Mouse (Mus musculus) c-Kit-positive CD71-negative TER-119-negative erythroid progenitor cells, embryonic 14.5 days (primary cell): ENCODE data around the gene Fam83e.

Source experiments
- DNase-seq: peaks from one replicate; pipeline ENCODE4 v3.0.0-alpha.2; 2013; ENCODE audit warnings: low read depth

The Fam83e gene

GRCm38 (mm10) chr7:45702316-45702715 lies 18.7 kb upstream of the Fam83e start:
- DNase-seq = no peak

GRCm38 (mm10) chr7:45702809-45703520 lies 18.0 kb upstream of the Fam83e start:
- no peak for DNase-seq

GRCm38 (mm10) chr7:45703521-45704033 lies 17.4 kb upstream of the Fam83e start:
- DNase-seq = no peak

- no peak for DNase-seq
These were observed 16.9 kb upstream of the Fam83e start for GRCm38 (mm10) chr7:45704046-45704559.

DNA sequence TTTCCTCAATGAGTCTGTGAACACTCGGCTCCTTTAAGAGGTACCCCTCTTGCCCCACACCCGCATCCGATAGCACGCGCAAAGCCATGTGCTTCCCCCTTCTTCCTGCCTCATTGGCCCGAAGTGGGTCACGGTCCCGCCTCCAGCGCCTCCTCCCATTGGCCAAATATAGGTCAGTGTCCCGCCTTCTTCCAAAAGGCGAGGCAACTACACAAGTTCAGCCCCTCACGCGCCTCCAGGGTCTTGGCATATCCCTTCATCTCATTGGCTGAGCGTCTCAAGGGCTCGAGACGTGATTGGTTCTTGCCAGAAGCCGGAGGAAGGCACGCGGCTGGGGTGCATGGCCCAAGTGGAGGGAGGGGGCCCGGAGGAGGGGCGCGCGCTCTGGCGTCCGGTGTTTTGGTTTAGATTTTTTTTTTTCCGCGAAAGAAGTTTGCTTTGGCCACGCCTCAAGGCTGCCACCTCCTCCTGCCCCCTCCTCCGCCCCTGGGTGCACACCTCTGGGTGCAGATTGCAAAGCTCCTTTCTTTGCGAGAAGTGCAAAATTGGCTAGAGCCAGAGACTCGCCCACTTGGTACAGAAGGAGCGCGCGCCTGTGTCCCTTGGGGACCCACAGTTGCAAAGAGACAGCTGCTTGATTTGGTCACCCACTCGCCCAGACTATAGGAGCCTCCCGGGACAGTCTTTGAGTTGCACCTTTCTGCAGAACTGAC lies 16.1 kb upstream of the Fam83e start, which contains the start of gene Dbp:
Gene Dbp, plus strand, starts transcription at position 359 of the 713 bp plus-strand sequence.
- DNase-seq = peak; percentile 97

DNA sequence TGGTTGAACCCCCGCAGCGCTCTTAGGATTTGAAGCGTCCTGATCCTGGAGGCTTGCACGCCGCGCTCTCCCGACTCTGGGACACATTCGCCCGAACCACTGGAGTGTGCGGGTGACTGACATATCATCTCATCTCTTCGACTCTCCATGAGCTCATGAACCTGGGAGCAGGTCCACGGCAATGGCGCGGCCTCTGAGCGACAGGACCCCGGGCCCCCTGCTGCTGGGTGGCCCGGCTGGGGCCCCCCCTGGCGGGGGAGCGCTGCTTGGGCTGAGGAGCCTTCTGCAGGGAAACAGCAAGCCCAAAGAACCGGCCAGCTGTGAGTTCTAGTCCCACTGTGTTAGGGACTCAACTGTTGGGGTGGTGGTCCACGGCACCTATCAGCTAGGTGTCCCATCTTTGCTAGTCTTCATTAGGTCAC lies 15.6 kb upstream of the Fam83e start:
- DNase-seq = no peak

DNA sequence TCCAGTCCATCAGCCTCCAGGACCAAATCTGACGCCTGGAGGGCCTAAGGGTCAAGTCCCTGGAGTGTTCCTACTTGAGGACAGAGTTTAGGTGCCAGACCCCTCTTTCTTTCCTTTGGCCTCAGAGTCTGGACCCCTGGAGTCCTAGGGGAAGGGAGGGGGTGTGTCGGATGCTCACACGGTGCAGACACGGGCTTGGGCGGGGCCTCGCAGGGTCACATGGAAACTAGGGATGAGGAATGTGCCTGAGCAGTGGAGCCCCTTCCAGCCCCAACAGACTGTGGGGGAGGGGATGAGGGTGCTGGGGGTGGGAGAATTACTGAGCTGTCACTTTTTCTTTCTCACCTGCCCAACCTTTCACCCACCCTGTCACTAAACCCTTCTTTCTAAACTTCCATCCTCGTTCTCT lies 15.1 kb upstream of the Fam83e start:
- no peak for DNase-seq

DNA sequence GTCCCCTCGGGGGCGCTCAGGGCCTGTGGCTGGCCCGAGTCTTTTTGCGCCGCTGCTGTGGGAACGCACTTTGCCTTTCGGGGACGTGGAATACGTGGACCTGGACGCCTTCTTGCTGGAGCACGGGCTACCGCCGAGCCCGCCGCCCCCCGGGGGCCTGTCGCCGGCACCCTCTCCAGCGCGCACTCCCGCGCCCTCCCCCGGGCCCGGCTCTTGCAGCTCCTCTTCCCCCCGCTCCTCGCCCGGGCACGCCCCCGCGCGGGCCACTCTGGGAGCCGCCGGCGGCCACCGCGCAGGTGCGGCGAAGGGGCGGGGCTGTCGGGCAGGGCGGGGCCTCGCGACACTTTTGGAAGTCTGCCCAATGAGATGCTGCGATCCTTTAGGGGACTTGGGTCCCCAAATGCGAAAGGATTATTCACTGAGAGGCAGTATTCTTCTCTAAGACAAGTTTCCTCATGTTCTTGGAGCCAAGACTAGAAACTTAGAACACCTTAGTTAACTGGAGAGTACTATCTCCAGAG lies 14.2 kb upstream of the Fam83e start:
- peak; percentile 76 for DNase-seq

DNA sequence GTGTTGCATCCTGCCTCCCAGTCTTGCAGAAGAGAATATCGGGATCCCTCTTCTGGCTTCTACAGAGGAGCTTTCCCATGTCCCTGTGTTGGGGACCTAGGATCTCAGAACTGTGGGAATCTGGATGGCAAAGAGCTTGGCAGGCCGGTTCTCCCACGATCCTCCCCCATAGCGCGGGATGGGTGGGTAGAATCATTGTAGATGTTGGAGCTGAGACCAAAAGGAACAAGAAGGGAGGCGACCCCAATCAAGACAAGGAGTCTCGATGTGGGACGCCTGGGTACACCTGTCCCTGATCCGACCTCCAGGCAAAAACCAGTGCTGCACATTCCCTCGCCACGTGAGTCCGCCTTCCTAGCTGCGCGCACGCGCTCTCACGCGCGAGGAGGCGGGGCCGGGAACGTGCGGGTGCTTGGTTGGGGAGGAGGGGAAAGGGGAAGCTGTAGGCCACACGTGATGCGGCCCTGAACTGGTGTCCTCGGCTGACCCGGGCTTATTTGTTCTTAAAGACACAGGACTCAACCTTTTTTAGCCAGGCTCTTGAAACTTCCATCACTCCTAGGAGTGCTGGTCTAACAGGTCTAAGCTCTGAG lies 13.5 kb upstream of the Fam83e start:
- DNase-seq = peak; percentile 89

DNA sequence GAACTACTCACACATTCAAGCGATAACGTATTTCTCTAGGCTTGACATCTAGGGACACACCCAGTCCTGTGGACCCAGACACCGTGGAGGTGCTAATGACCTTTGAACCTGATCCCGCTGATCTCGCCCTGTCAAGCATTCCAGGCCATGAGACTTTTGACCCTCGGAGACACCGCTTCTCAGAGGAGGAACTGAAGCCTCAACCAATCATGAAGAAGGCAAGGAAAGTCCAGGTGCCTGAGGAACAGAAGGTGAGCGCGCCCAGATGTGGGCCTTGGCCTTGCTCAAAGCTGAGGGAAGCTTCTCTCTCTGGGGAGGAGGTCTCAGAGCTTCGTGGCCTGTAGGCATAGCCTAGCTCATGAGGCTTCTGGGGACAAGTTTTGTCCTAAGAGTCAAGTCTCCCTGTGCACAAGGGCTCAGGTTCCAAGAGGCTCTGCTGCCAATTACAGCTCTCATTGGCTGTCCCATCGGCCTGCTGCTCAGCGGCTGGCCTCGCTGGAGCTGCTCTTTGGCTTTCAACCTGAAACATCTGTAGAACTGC lies 12.7 kb upstream of the Fam83e start:
- DNase-seq = no peak

DNA sequence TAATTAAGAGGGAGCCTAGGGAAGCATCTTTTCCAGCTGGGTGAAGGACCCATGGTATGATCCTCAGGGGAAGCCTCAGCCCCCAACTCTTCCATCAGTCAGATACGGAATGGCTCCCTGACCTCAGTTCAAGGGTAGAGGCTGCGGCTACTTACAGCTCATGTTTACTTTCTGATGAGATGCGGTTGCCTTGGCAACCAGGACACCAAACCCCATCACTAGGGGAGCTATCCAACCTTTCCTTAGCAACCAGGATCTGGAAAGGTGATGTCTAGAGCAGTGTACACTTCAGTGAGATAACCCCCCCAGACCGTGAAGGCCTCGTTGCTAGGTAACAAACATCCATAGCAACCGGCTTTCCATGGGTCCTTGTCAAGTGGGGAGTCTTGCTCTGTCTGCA lies 12.0 kb upstream of the Fam83e start:
- DNase-seq = no peak

DNA sequence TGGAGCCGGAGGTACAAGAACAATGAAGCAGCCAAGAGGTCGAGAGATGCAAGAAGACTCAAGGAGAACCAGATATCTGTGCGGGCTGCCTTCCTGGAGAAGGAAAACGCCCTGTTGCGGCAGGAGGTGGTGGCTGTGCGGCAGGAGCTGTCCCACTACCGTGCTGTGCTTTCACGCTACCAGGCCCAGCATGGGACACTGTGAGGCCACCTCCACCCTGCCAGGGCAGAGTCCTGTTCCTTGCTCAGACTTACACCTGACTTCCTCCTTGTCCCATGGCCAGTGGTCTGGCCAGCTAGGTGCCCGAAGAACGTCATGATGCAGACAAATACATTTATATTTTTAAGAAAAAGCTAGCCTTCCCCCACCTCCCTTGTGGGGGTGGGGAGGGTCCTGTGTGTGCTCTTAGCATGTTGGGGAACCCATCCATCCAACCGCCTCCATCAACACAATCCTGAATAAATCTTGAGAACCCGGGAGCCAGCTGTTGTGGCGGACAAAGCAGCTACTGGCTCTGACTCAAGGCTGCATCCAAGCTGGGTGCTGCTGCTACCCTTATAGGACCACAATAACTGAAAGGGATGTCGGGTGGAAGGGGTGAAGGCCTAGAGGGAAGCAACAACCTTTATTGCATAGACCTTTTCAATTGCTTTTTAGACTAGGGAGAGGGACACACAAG lies 11.2 kb upstream of the Fam83e start:
- DNase-seq = no peak

DNA sequence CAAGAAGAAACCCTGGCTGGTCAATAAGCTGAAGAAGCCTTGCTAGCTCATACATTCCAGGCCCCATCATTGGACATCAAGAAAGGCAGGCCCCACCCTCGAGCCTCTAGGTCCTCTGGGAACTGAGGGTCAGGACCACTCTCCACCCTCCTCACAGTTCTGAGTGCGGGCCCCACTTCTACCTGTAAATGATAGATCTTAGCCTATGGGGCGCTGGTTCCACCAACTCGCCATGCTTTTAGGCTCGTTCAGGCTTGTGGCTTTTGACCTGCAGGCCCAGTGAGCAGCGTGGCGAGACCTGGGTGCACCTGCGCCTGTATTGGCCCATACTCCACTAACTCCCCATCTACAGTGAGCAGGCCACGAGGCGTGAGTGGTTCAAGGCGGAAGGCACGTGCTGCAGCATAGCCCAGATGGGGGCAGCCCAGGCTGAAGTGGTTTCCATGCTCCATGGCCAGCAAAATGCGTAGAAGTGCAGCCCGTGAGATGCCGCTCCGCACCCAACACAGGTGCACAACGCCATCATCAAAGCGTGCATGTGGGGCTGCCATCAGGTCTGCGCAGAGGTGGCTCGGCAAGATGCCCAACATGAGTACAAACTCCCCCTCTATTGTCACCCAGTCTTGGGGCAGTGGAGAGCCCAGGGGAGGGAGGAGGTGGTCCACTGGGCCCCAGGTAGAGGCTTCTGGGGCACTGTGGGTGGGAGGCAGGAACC lies 10.4 kb upstream of the Fam83e start:
- no peak for DNase-seq

DNA sequence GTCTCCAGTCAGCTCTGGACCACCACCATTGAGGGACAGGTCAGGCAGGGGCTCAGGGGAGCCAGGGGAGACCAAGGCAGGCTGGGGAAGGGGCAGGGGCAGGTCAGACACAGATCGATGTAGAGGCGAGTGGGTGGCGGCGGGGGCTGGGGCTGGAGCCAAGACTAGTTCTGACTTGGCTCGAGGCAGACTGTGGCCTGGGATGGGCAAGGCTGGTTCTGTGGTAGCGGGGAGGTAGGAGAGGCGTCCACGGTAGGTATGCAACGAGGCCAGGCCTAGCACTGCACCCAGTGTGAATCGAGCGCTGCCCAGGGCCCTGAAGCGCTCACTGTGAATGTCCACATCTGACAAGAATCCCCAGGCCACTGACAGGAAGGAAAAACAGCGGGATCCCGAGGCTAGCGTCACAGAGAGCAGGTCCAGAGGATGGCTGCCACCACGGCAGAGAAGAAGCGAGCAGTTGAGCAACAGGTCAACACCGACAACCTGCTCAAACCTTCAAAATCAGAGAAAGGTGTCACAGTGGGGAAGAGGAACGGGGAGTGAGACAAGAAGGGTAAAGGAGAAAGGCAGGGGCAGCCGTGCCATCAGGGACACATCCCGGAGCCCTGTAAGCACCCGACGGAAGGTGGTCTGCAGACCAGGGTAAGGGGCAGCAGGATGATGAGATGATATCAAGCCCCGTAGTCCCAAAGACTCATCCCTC lies 9.5 kb upstream of the Fam83e start:
- no peak for DNase-seq

DNA sequence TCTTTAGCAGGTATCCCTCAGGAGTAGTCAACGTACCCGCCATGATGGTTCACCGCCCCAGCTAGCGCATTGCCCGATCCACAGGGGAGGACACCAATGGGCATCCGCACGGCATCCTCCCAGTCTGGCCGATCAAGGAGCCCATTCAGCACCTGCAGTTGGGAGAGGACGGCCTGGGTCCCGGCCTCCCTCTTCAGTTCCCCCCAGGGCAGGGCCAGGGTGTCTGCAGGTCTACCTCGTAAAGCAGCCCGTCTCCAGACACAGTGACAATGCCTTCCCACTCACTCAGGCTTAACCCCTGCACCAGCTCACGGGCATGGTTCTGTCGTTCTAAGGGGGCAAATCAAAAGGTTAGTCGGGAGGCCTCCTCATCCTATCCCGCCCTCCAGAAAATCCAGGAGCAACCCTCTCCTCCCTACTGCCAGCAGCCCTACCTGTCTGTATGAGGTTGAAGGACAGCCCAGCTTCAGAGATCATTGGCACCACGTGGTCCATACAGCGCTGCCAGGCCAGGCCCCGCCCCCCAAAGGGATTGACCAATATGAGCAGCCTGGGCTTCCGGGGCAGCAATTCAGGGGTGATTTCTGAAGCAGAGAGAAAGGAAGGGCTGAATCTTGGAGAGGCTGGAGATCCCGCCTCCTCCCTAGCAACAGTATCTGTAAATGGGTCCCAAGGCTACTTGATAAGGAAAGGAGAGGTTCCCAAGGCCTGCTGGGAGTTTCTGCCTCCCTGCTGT lies 8.8 kb upstream of the Fam83e start:
- no peak for DNase-seq

DNA sequence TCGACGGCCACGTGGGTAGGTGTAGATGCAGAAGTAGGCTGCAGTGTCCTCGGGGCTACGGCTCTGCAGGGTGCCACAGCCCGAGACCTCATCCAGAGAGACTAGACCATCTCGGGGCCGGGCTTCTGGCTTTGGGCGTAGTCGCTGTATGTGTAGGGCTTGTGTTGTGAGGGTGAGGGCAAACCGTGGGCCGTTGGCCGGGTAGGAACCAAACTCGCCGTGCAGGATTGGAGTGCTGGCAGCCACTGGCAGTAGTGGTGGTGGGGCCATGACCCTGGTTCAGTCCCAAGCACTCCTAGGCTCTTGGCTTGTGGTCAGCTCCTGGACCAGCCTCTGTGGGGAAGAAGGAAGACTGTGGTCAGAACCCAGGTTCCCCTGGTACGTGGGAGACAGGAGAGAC lies 7.6 kb upstream of the Fam83e start:
- DNase-seq = no peak

- DNase-seq = no peak
These were observed 7.0 kb upstream of the Fam83e start for GRCm38 (mm10) chr7:45713881-45714520.

- DNase-seq = no peak
These were observed 6.4 kb upstream of the Fam83e start for GRCm38 (mm10) chr7:45714630-45715089.
